Mouse (Mus musculus) adrenal gland, adult 18-20 months (tissue): ENCODE measurements around the gene Trp53i11. TPM values are rescaled to one million over a fixed set of nuclear protein-coding genes. Genes with fewer than 3 reads are reported as not detected.

Source experiments
- DNase-seq, 2 experiments: peaks; one replicate each; pipeline ENCODE4 v3.0.0; 2021 to 2022; ENCODE audit warnings: low spot score in 2 of 2
- total RNA-seq, 2 experiments: library from RNA; stranded (reverse); gene quantifications; 1 replicate in 1 of 2; 2 replicates in 1 of 2; pipeline ENCODE4 v1.2.3; 2021

Trp53i11 gene
- total RNA-seq, 2 experiments from 2014 or later, result 51.6 to 83.8 TPM

- no peak for DNase-seq
These were observed 17.0 kb upstream of the Trp53i11 start for GRCm38 (mm10) chr2:93170156-93170844.

GRCm38 (mm10) chr2:93170845-93171200, 16.5 kb upstream of the Trp53i11 start:
- DNase-seq, result no peak

- no peak for DNase-seq
These were observed 15.4 kb upstream of the Trp53i11 start for GRCm38 (mm10) chr2:93171929-93172328.

GRCm38 (mm10) chr2:93172460-93172859, 14.9 kb upstream of the Trp53i11 start:
- DNase-seq, result no peak

GRCm38 (mm10) chr2:93174159-93174558, 13.2 kb upstream of the Trp53i11 start:
- DNase-seq, result no peak

DNA sequence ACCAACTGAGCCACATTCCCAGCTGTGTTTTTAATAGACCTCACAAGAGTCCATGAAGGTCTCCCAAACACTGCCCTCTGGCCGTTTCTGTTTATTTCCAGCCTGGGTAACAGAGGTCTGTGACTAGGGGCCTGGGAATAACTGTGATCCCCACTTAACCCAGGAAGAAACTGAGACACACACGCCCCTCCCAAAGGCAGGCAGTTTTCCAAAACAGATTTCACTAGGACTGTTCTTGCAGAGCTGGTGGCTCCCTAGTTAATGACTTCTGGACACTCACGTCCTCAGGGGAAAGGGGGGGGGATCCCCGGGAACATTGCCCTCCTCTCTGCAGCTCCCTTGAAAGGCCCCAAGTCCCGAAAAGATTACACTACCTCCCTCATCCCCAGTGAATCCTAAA, 12.1 kb upstream of the Trp53i11 start:
- DNase-seq, result no peak

DNA sequence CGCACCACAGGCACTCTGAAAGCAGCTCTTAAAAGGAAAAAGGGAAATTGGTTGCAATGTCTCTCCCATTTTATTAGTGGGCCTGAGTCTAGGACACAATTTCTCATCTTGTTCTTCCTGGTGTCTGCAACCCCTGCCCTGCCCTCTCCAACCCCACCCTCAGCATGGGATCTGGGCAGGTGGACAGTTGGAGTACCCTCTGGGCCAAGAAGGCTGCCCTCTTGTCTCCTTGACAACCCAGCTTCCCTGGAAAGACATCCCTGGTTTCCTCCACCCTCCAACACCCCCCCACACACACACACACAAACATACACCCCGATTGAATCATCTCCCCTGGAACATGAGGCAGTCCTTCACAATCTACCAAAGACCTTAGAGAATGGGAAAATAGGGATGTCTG, 11.6 kb upstream of the Trp53i11 start:
- DNase-seq, result no peak

DNA sequence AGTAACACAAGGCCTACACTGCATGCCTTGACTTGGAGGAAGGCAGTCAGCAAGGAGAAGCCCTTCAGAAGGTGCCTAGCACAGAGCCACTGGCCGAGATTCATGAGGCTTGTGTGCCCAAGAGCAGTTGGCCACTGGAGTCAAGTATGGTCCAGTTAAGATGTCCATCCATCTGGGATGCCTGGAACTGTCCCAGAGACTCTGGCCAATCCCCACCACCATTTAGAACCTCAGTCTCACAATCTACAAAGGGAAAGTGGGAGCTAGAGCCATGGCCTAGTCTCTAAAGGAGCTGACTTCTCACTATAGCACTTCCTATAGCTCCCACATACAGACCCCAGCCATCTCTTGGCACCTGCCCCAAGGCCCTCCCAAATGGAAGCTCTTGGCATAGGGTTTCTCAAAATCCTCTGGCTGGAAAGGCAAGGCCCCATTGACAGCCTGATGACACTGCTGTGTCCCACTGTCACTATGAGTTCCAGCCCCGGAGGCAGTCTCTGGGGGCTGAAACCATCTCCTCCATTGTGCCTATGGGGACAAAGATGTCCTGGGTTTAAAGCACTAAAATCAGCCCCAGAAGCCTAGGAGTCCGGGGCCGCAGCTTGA, 11.1 kb upstream of the Trp53i11 start:
- no peak for DNase-seq

DNA sequence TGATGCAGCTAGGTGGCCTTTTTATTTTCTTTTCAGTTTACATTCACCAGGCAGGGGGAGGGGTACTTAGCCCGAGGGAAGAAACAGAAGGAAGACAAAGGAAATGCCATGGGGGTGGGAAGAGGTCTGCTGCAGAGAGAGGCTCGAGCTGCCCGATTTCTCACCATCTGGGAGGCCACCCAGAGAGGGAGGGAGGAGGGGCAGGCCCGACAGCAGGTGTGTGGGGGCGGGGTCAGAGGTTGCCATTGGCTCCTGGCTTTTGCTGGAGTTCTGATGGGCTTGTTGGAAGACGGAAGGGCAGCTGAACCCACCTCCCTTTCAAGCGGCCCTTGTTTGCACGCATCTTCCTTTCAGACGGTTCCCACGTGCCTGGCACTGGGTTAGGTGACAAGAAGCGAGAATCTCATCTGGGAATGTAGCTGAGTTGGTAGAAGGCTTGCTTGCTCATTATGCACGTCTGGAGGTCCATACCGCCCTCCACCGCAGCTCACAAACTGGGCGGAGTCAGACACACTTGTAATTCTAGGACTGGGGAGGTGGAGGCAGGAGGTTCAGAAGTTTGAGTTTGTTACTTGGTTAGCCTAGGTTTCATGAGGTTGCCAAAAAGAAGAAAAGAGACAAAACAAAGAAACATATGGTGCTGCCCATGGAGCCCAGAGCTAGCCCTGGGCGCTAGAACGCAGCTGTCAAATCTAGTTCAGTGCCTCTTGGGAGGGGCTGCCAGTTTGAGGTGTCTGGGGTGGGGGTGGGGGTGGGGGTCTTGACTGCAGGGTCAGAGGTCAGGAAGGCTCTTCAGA, 10.3 kb upstream of the Trp53i11 start:
- no peak for DNase-seq

- DNase-seq, result no peak
These were observed 9.6 kb upstream of the Trp53i11 start for GRCm38 (mm10) chr2:93177668-93178312.

DNA sequence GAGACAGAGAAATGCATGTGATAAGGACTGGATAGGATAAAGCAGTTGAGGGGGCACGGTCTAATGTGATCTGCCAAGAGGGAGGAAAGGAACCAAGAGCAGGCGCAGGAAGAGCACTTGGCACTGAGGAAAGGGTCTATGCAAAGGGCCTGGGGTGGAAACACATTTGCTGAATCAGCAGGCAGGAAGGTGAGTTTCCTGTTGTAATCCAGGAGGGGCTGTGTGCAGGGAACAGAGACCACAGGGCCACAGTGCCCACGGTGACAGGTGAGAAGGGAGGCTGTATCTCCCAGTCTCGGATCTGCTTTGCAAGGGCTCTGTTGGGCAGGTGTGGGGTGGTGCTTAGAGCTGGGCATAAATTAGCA, 9.1 kb upstream of the Trp53i11 start:
- no peak for DNase-seq

GRCm38 (mm10) chr2:93179603-93180002, 7.7 kb upstream of the Trp53i11 start:
- no peak for DNase-seq

DNA sequence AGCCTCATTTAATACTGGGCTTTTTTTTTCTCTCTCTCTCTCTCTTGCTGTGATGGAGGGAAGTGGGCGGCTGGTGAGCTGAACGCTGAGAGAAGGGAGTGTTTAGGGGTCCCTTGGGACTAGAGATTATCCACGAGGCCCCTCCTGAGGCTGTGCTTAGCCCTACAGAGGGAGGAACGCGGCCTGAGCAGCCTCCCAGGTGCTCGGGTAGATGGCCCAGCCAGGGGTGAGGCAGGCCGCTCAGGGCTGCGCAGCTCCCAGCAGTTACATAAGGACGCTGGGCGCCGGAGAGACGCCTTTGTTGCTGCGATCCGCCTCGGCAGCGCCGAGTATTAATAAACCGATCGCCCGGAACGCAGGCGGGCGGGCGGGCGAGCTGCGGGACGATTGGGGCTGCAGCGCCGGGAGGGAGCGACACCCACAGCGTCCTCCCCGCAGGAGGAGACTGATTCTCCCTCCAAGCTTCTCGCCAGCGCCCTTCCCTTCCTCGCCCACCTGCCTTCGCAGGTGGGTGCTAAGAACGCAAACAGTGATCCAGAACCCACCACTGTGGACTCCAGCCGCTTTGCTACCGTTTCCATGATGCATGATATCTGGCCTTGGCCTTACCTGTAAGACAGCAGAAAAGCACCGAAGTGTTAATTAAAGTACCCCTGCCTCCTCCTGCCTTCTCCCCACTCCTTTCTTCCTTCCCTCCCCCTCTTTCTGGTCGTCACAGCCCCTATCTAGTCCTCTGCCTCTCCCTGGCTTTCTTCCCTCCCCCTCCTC, 7.1 kb upstream of the Trp53i11 start:
- no peak for DNase-seq

- DNase-seq, result no peak
These were observed 4.5 kb upstream of the Trp53i11 start for GRCm38 (mm10) chr2:93182859-93183258.

GRCm38 (mm10) chr2:93188020-93188760, 842 bp downstream of the Trp53i11 start:
- peak; percentile 41 to 48 for DNase-seq

GRCm38 (mm10) chr2:93188761-93189458, 1.6 kb downstream of the Trp53i11 start:
- DNase-seq, result peak; percentile 50 to 55

DNA sequence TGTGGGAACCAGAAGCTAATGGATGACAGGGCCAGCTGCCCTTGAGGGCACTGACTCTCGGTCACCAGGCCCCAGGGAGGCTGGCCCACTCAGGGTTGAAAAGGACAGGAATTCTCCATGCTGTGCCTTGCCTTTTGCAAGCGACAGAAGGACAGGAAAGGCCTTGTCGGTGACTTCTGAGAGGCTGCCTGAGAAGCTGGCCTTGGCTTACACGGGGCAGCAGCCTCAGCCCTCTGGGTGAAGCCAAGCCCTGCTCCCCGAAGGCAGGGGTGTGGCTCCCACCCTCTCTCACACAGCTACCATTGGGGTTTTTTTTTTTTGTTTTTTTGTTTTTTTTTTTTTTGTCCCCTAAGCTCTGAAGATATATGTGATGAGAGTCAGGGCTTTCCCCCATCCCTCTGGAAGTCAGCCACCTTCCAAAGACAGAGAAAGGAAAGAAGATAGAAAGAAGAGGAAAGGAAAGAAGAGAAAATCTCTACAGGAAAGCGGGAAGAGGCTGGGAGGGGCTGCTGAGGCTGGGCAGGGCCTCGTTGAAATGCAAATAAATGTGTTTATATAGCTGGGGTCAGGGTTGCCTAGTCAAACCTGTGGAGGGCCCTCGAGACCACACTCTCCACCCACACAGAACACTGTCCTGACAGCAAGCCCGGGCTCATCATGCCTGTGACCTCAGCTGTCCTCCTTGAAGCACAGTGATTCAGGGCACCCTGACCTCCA, 3.6 kb downstream of the Trp53i11 start:
- peak; percentile 41 to 61 for DNase-seq

DNA sequence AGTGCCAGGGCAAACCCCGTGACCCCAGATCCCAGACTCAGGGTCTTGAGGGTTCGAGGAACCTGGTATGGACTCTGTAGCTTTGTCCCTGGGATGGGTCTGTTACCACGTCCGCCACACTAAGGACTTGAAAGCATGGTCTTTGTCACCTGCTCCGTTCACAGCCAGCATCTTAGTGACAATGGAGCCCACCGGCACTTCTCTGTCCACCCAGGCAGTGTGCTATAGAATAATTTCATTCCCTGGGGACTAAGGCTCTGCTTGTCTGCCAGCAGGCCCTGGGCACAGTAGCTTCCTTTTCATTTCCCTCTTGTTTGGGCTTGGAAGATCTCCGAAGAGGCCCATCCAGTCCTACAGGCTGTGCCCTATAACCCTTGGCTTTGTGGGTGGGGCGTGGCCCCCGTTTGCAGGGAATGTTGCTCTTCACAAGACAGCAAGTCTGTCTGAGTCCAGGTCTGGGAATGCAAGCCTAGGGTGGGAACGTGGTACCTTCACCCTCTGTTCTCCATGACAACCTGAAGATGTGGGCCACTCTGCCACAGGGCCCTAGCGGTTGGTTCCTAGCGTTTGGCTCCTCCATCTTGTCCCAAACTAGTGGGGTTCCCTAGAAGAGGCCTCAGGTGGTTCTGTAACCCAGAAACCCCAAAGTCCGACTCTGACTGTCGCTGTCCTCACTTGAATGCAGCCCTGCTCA, 4.3 kb downstream of the Trp53i11 start:
- DNase-seq, result no peak
